Mouse (Mus musculus) layer of hippocampus, adult 9-10 months (tissue): Measurements from ENCODE around the gene Samt4.
"Not testable (repeated sequence)": the region's sequence is repeated elsewhere in the genome, so short reads cannot be mapped to it uniquely, and the experiment has no call there.

Experiments used
- DNase-seq: peaks from one replicate; pipeline ENCODE4 v3.0.0; 2022; ENCODE audit warnings: low spot score

The Samt4 gene

GRCm38 (mm10) chrX:154481702-154482101 is at the start of gene Samt4:
Gene Samt4, plus strand, starts transcription at chrX:154482002.
- DNase-seq: no peak

- DNase-seq: not testable (repeated sequence)
These were observed 38.1 kb upstream of the Samt4 start for GRCm38 (mm10) chrX:154443696-154444095.

DNA sequence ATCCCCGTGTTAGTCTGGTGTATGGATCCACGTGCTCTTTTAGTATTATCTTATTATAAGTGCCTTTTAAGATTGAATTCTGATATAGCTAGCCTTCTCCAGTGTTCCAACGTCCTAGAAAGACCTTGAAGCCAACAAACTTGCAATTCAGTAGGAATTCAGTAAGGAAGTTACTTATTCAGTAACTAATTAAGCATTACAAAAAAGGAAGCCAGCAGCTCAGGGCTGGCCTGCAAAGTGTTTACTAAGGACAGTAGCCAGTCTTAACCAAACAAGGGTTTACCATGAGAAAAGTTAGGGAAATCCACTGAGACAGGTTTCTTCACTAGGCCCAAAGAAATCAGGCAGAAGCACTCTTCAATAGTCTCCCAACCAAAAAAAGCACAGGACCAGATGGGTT is 13.4 kb upstream of the Samt4 start:
- DNase-seq: not testable (repeated sequence)
